Mouse (Mus musculus) forebrain, postnatal 0 days (tissue): Measurements from ENCODE around the gene Trh. TPM values are rescaled to one million over a fixed set of nuclear protein-coding genes. Genes with fewer than 3 reads are reported as not detected.

Experiments used
- ATAC-seq: fragments of 200-750 bp; cut with Nextera tagmentation; 2 replicates; pipeline ENCODE4 v1.8.0; 2017; ENCODE audit warnings: mild to moderate bottlenecking, moderate library complexity
- DNase-seq: peaks from one replicate; pipeline ENCODE4 v3.0.0-alpha.2; 2015
- H3K27ac ChIP-seq: fragments of 300-500 bp; sonication (generic); 2 replicates; pipeline ENCODE4 v1.5.1; 2014; ENCODE audit warnings: low read depth, mild to moderate bottlenecking, antibody characterized with exemption, low read length, moderate library complexity, mixed read lengths
- H3K27me3 ChIP-seq: fragments of 300-500 bp; sonication (generic); 2 replicates; pipeline ENCODE4 v1.6.1; 2014; ENCODE audit warnings: mild to moderate bottlenecking, low read length, mixed read lengths; ENCODE audit not compliant: insufficient read depth
- H3K36me3 ChIP-seq: fragments of 300-500 bp; sonication (generic); 2 replicates; pipeline ENCODE4 v1.6.1; 2014; ENCODE audit warnings: mild to moderate bottlenecking, moderate library complexity; ENCODE audit not compliant: insufficient read depth
- H3K4me1 ChIP-seq: fragments of 300-500 bp; sonication (generic); 2 replicates; pipeline ENCODE4 v1.6.1; 2014; ENCODE audit warnings: antibody characterized with exemption; ENCODE audit not compliant: insufficient read depth
- H3K4me2 ChIP-seq: fragments of 300-500 bp; sonication (generic); 2 replicates; pipeline ENCODE4 v1.6.1; 2014; ENCODE audit warnings: low read depth, mild to moderate bottlenecking, moderate library complexity
- H3K4me3 ChIP-seq: fragments of 300-500 bp; sonication (generic); 2 replicates; pipeline ENCODE4 v1.5.1; 2014; ENCODE audit warnings: low read depth, low read length, mixed read lengths
- H3K9ac ChIP-seq: fragments of 300-500 bp; sonication (generic); 2 replicates; pipeline ENCODE4 v1.6.1; 2014; ENCODE audit warnings: mild to moderate bottlenecking
- H3K9me3 ChIP-seq: fragments of 300-500 bp; sonication (generic); 2 replicates; pipeline ENCODE4 v1.6.1; 2016; ENCODE audit warnings: low read length
- CTCF ChIP-seq: sonication (generic); IDR thresholded peaks from 2 replicates; pipeline ENCODE4 v1.5.1; 2016; ENCODE audit warnings: antibody characterized with exemption, control low read depth, low read depth
- WGBS: fragments of 180-500 bp; shearing (Covaris S2); extraction: QIAGEN DNeasy Blood & Tissue Kit; methylation state at CpG from one replicate; pipeline ENCODE4 v1.1.7; 2014; 5-methylcytosine and 5-hydroxymethylcytosine counted together
- polyA plus RNA-seq: library from polyadenylated mRNA; unstranded; fragments of >200 nt; fragmentation: Nextera tagmentation; extraction: Ambion mirVana; gene quantifications from 2 replicates; pipeline ENCODE4 v1.2.1, GENCODE M21; 2015
- total RNA-seq: library from RNA; depleted of rRNA; stranded (reverse); fragments of >200 nt; gene quantifications from 2 replicates; pipeline ENCODE4 v1.2.3, GENCODE M21; 2014; rRNA removed

Gene Trh
- total and polyA plus RNA-seq, 2 experiments from 2014 or later = 13.0 to 22.0 TPM

DNA sequence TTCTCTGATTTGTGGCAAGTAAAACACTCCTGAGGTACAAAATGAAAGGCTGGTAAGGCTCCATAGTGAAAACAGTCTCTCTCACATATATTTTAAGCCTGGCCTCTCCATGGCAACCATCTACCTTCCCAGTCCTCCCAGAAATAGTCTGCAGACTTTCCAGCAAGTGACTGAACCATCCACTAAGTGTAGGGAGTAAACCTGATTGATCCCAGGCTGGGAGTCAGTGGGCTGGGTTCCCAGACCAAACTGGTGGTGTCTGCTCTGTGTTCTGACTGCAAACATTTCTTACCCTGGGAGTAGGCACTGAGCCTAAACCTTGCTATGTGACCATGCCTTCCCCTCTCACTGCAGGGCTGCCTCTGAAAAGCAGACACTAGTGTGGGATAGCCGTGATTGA is 19.5 kb downstream of the Trh start:
- Histone ChIP-seq H3K9ac (no peak overlapping the region), H3K27ac (no peak overlapping the region), H3K4me2 (no peak overlapping the region), H3K27me3 (no peaks in the 10 kb centered on the region), H3K4me3 (no peak overlapping the region), H3K9me3 (no peaks in the 10 kb centered on the region), H3K36me3 (no peaks in the 10 kb centered on the region), H3K4me1 (no peaks in the 10 kb centered on the region)
- no peak for TF ChIP-seq CTCF
- DNase-seq = no peak
- ATAC-seq = peak; percentile 29; the same call in 1 of the 2 replicates
- WGBS = 82% methylated on average over 1 of the region's 1 CpGs

DNA sequence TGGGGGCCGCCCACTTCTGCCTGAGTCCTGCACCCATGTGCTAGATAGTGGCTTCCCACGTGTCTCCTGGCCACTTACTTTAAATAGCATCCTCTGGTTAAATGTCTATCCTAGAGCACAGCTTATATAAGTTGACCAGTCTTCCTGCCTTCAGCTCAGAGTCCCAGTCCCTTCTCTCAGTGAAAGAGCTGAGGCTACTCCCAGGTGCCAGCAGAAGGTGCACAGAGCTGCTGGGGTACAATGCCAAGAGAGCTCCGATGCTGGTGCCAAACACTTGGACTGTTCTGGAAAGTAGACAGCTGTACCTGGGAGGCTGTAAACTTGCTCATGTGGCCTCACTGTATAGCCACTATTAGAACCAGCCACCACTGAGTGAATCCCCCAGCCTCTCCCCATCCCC is 22.4 kb downstream of the Trh start:
- no peak for DNase-seq
- Histone ChIP-seq H3K4me3 (no peak overlapping the region), H3K36me3 (no peaks in the 10 kb centered on the region), H3K27ac (no peak overlapping the region), H3K9me3 (no peaks in the 10 kb centered on the region), H3K9ac (no peak overlapping the region), H3K27me3 (no peaks in the 10 kb centered on the region), H3K4me2 (no peak overlapping the region), H3K4me1 (no peaks in the 10 kb centered on the region)
- ATAC-seq = no peak
- no peak for TF ChIP-seq CTCF
- WGBS = 86% methylated on average over 3 of the region's 3 CpGs

DNA sequence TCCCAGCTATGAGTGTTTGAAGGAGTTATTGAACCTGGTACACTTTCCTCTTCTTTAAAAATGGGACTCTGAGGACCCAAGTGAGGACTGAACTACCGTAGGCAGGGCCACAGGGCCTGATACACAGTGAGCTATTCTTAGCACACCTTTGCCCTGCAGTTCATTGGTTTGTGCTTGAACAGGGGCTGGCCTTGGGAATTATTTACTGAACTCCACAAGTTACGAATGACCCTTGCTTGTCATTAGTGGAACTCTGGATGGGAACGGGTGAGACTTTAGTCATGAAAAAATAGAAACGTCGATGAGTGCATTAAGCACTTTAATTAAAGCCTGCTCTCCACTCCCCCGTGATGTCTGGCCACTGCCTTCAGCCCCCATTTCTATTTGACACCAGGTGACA is 22.8 kb downstream of the Trh start:
- no peak overlapping the region for H3K4me3 ChIP-seq
- 83% methylated on average over 6 of the region's 6 CpGs for WGBS
- no peak overlapping the region for H3K27ac ChIP-seq
- no peaks in the 10 kb centered on the region for H3K36me3 ChIP-seq
- no peaks in the 10 kb centered on the region for H3K9me3 ChIP-seq
- no peak for TF ChIP-seq CTCF
- no peak overlapping the region for H3K9ac ChIP-seq
- DNase-seq (no peak), ATAC-seq (no peak)
- H3K4me1 ChIP-seq = no peaks in the 10 kb centered on the region
- no peaks in the 10 kb centered on the region for H3K27me3 ChIP-seq
- H3K4me2 ChIP-seq = no peak overlapping the region

DNA sequence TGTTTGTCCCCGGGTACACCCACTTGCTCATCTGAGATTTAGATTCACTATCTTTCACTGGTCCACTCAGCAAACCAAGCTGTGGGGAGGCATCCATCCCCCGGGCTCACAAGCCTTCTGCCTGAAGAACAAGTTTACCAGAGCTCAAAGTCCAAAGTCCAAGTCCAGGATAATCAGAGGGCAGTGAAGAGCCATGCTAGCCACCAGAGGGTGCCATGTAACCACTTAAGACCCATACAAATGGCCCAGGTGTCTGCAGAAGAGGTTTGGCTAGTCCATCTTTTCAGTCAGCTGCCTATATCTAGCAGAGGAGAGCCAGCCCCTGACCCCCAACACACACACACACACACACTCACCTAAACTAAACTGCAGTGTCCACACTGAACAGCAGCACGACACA is 25.0 kb downstream of the Trh start:
- no peaks in the 10 kb centered on the region for H3K27me3 ChIP-seq
- H3K4me2 ChIP-seq = no peak overlapping the region
- H3K4me3 ChIP-seq = no peak overlapping the region
- peak; percentile 73 for TF ChIP-seq CTCF
- DNase-seq (peak; percentile 40), ATAC-seq (no peak)
- H3K27ac ChIP-seq = no peak overlapping the region
- no peaks in the 10 kb centered on the region for H3K4me1 ChIP-seq
- WGBS = 52% methylated on average over 3 of the region's 3 CpGs
- no peaks in the 10 kb centered on the region for H3K36me3 ChIP-seq
- no peak overlapping the region for H3K9ac ChIP-seq
- no peaks in the 10 kb centered on the region for H3K9me3 ChIP-seq

DNA sequence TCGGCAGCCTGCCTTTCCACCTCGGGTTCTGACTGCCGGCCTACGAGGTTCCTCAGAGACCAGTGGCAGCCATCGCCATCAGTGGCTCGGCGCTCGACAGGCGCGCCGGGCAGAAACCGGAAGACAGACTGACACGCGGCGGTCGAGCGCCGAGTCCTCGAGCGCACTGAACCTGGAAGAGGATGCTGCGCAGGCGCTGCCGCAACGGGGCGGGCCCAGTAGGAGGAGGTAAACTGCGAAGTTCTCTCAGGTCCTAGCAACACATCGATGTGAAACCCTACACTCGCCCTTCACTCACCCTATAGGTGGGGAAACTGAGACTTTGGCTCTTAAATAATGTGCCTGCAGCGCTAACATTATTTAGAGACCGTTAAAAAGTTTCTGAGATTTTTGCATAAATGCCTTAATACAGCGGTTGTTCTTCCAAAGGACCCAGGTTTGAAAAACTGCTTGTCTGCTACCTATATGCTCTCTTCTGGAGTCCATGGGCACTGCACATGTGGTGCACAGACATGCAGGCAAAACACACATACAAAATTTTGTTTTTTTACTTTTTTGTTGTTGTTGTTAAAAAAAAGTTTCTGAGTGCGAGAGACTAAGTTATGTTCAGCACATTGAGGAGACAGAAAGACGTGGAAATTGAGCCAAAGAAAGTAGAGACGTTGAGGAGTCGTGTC is 29.5 kb downstream of the Trh start, which contains the start of gene Rbsn:
TSS of gene Rbsn (minus strand) at position 153 of the 677 bp plus-strand sequence.
- TF ChIP-seq CTCF = peak; percentile 46
- no peaks in the 10 kb centered on the region for H3K27me3 ChIP-seq
- 13% methylated on average over 35 of the region's 35 CpGs for WGBS
- H3K27ac ChIP-seq = peak within 1 kb of the TSS; percentile 91
- DNase-seq (peak; percentile 96), ATAC-seq (peak; percentile 99)
- peak within 1 kb of the TSS; percentile 89 for H3K4me3 ChIP-seq
- no peaks in the 10 kb centered on the region for H3K9me3 ChIP-seq
- H3K36me3 ChIP-seq = peaks cover 12% of the 10 kb centered on the region
- peaks cover 10% of the 10 kb centered on the region; the same call in 1 of the 2 replicates for H3K4me1 ChIP-seq
- peak within 1 kb of the TSS; percentile 82 for H3K9ac ChIP-seq
- peak within 1 kb of the TSS; percentile 87 for H3K4me2 ChIP-seq

DNA sequence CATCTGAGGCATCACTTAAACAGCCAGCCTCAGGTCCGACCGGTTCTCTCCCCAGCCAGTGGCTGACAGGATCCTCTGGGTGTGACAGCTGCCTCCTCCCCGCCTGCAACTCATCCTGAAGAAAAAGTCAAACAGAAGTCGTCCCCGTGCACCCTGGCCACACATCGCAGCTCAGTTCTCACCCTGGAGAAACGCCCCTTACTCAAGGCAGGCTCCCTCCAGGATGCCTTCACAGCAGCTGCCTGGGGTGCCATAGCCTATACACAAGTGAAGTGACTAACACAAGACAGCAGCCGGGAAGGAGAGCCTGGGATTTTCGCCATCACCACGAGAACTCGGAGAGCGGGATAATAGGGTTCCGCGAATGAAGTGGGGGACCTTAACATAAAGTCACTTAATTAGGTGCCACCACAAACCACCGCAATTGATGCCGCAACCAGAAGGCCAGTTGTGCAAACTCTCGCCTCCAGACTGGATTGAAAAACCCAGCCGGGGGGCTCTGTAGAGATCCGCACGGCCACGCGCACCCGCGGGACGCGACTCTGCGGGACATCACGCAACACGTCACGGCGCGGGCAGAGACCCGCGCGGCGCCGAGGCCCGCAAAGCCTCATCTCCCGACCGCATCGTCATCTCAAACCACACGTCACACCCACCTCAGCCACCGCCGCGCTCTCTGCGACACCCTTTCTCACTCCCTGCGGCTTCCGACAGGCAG is 30.2 kb downstream of the Trh start:
- no peak for TF ChIP-seq CTCF
- Histone ChIP-seq H3K9ac (peak overlapping the region; percentile 82), H3K27me3 (no peaks in the 10 kb centered on the region), H3K4me2 (peak overlapping the region; percentile 87), H3K9me3 (no peaks in the 10 kb centered on the region), H3K4me1 (peaks cover 10% of the 10 kb centered on the region; the same call in 1 of the 2 replicates), H3K4me3 (peak overlapping the region; percentile 89), H3K27ac (peak overlapping the region; percentile 91), H3K36me3 (peaks cover 17% of the 10 kb centered on the region)
- DNase-seq (no peak), ATAC-seq (peak; percentile 86)
- WGBS = under 1% methylated on average over 48 of the region's 48 CpGs

DNA sequence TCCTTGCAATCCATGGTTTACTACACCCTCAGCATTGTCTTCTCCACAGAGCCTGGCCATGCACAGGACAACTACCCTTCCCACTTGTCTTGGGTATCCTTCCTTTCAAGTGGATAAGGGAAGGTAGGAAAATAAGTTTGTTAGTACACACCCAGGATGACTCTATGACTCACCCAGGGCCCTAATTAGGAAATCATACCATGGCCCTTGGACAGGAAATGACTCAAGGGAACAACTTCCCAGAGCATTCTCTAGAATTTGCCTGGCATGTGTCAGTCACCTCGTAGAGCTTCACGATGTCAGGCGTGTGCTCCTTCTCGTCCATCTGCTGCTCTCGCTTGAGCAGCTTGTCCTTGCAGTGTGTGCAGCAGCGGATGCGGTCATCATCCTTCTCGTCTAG is 45.0 kb downstream of the Trh start:
- ATAC-seq = no peak
- no peak overlapping the region for H3K9ac ChIP-seq
- H3K4me1 ChIP-seq = no peaks in the 10 kb centered on the region
- no peak overlapping the region for H3K27ac ChIP-seq
- no peak for DNase-seq
- no peak for TF ChIP-seq CTCF
- no peaks in the 10 kb centered on the region for H3K9me3 ChIP-seq
- WGBS = 93% methylated on average over 8 of the region's 8 CpGs
- H3K4me3 ChIP-seq = no peak overlapping the region
- H3K36me3 ChIP-seq = peaks cover 64% of the 10 kb centered on the region
- H3K27me3 ChIP-seq = no peaks in the 10 kb centered on the region
- no peak overlapping the region for H3K4me2 ChIP-seq

Other genes with a start within 250 kb of the Trh start
- 62.6 and 78.9 TPM in 2 replicates for gene Nr2c2, start 153.3 kb downstream of the Trh start, total RNA-seq
- 23.9 and 32.6 TPM in 2 replicates for gene Nr2c2, start 153.3 kb downstream of the Trh start, polyA plus RNA-seq
- gene Mrps25, start 60.6 kb downstream of the Trh start, total RNA-seq = 20.8 and 27.8 TPM in 2 replicates
- gene Mrps25, start 60.6 kb downstream of the Trh start, polyA plus RNA-seq = 53.5 and 55.7 TPM in 2 replicates
- gene Rbsn, start 29.7 kb downstream of the Trh start, total RNA-seq = 45.2 and 68.9 TPM in 2 replicates
- 27.1 and 30.7 TPM in 2 replicates for gene Rbsn, start 29.7 kb downstream of the Trh start, polyA plus RNA-seq